Comparison of ENCODE assay signal across 14 mouse cellular contexts in genomic region chr7:98960274-98960673, GRCm38 (mm10).
DNase-seq lines count a peak whose midpoint lies in the region.
"Had no signal": no experiment of that assay in that cellular context is flagged by ENCODE, and none has a peak within 500 bp of the region (broad histone marks: within the 10 kb centered on the region; RNA-seq: fewer than 3 reads in every experiment).

No protein-coding gene starts in this region.

- peak; percentile 13 to 53 for DNase-seq in layer of hippocampus, adult 18-20 months (ENCODE audit: low spot score in 2 of 2)
- DNase-seq in layer of hippocampus, adult 9-10 months (ENCODE audit: low spot score) = no peak
- DNase-seq in layer of hippocampus, adult 9-11 months = peak; percentile 47
- DNase-seq in layer of hippocampus, postnatal 10 days (ENCODE audit: low spot score in 2 of 2) = no peak
- DNase-seq in brain, adult 2 months (ENCODE audit: low read depth, low spot score) = peak; percentile 41
- DNase-seq in gastrocnemius, adult 18-20 months (ENCODE audit: low spot score) = no peak
- DNase-seq: adrenal gland, adult 2 months; adrenal gland, postnatal 10 days; adrenal gland, postnatal 25 days; cerebellum, adult 11-12 months; cerebellum, adult 2 months; cerebellum, adult 9-10 months; cerebellum, postnatal 10 days; cerebellum, postnatal 25 days had no signal

Comparison
In these comparisons a context has a peak if more than half of its experiments do, and no peak if none do; other contexts are left out.
1. DNase-seq: peak in layer of hippocampus, adult 18-20 months (2 of 2), layer of hippocampus, adult 9-11 months (single experiment) and brain, adult 2 months (single experiment); none in layer of hippocampus, adult 9-10 months (single experiment), layer of hippocampus, postnatal 10 days (0 of 2) and gastrocnemius, adult 18-20 months (single experiment).